Mouse (Mus musculus) C2C12 (cell line): Measurements from ENCODE around the gene Fam207a. TPM values are rescaled to one million over a fixed set of nuclear protein-coding genes. Genes with fewer than 3 reads are reported as not detected.

Experiments used
- H3K27me3 ChIP-seq: one replicate; pipeline ENCODE4 v1.6.1; 2011; ENCODE audit not compliant: control insufficient read depth, insufficient read depth, insufficient read length
- H3K36me3 ChIP-seq: one replicate; pipeline ENCODE4 v1.6.1; 2011; ENCODE audit not compliant: control insufficient read depth, insufficient read depth
- H3K4me3 ChIP-seq: one replicate; pipeline ENCODE4 v1.5.1; 2011; ENCODE audit warnings: mild to moderate bottlenecking, control low read depth; ENCODE audit not compliant: poor library complexity, insufficient read depth, severe bottlenecking
- H3K79me2 ChIP-seq: one replicate; pipeline ENCODE4 v1.6.1; 2011; ENCODE audit not compliant: control insufficient read depth, insufficient read depth
- H3K79me3 ChIP-seq: one replicate; pipeline ENCODE4 v1.6.1; 2011; ENCODE audit warnings: low read depth, control low read depth
- H3ac ChIP-seq: one replicate; pipeline ENCODE3; 2011; ENCODE audit warnings: low read depth; ENCODE audit not compliant: control insufficient read depth, insufficient read length
- CEBPB ChIP-seq: IDR thresholded peaks from one replicate; pipeline ENCODE4 v1.6.1; 2011; ENCODE audit warnings: low read depth, mild to moderate bottlenecking, control low read depth, moderate library complexity
- CTCF ChIP-seq: IDR thresholded peaks from one replicate; pipeline ENCODE4 v1.5.1; 2011; ENCODE audit not compliant: control insufficient read depth, insufficient read depth, insufficient read length
- FOSL1 ChIP-seq: IDR thresholded peaks from one replicate; pipeline ENCODE4 v1.8.0; 2011; ENCODE audit warnings: mild to moderate bottlenecking, low read length; ENCODE audit not compliant: poor library complexity, insufficient read depth, severe bottlenecking
- MAX ChIP-seq: IDR thresholded peaks from one replicate; pipeline ENCODE4 v1.6.1; 2011; ENCODE audit warnings: mild to moderate bottlenecking, control low read depth
- MYOD1 ChIP-seq: IDR thresholded peaks from one replicate; pipeline ENCODE4 v1.6.1; 2011; ENCODE audit warnings: low read depth; ENCODE audit not compliant: control insufficient read depth, insufficient read length
- MYOG ChIP-seq: IDR thresholded peaks from one replicate; pipeline ENCODE4 v1.6.1; 2011; ENCODE audit not compliant: control insufficient read depth, insufficient read length; ENCODE audit errors: extremely low read depth
- USF1 ChIP-seq: IDR thresholded peaks from one replicate; pipeline ENCODE4 v1.6.1; 2011; ENCODE audit warnings: low read depth, mild to moderate bottlenecking, control low read depth, moderate library complexity
- polyA plus RNA-seq: library from polyadenylated mRNA; unstranded; fragments of >200 nt; fragmentation: generic; extraction: Trizol; gene quantifications from one replicate; pipeline ENCODE4 v1.2.1, GENCODE M21; 2012; ENCODE audit warnings: missing spikeins

Fam207a gene
- polyA plus RNA-seq, 1 experiment, result 45.2 TPM

DNA sequence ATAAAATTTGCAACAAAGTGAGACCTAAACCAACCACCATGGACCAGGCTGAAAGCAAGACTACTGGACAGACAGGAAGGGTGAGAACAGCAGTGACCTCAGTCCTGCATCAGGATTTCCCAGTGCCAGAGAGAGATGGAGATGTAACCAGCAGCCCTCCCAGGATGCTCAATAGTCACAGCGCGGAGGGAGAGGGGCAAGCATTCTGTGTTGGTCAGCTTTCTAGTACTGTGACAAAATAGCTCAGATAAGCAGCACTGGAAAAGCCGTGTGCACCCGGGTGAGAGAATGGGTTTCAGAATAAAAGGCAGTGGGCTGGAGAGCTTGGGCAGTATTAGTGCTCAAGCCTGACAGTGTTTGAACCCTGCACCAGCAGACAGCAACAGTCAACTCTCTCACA, 7.8 kb downstream of the Fam207a start:
- H3K79me2 ChIP-seq, result peaks cover 38% of the 10 kb centered on the region
- H3ac ChIP-seq, result no peak overlapping the region
- H3K27me3 ChIP-seq, result no peaks in the 10 kb centered on the region
- no peak for TF ChIP-seq USF1
- no peak for TF ChIP-seq CTCF
- H3K36me3 ChIP-seq, result peaks cover 85% of the 10 kb centered on the region
- H3K4me3 ChIP-seq, result no peak overlapping the region
- H3K79me3 ChIP-seq, result peaks cover 26% of the 10 kb centered on the region

DNA sequence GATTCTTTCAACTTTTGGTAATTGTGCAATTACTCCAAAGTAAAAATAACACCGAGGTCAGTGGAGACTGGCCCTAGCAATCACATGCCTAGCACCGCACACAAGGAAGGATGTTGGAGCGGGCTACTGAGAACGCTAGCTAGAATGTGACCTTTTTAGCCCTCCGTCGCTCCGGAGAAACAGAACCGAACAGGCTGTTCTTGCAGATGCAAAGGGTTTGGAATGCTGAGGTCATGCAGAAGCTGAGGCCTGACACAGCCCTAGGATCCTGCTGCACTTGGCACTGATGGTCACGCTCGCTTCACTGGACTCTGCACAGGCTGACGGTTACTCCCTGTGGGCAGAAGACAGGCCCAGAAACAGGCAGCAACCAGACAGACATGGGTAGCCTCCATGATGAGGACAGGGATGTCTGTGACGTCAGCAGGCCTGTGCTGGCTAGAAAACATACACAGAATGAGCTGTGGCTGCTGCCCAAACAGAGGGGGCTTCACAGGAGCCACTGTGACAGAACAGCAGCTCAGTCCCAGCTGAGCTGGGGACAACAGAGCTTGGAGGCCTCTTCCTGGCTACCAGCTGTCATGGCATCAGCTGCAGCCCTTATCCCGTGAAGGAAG, 8.5 kb downstream of the Fam207a start:
- Histone ChIP-seq H3K79me2 (peaks cover 43% of the 10 kb centered on the region), H3K4me3 (no peak overlapping the region), H3K79me3 (peaks cover 30% of the 10 kb centered on the region), H3K36me3 (peaks cover 84% of the 10 kb centered on the region), H3ac (no peak overlapping the region), H3K27me3 (no peaks in the 10 kb centered on the region)
- TF ChIP-seq MYOG (no peak), USF1 (no peak), MYOD1 (no peak), FOSL1 (no peak), MAX (no peak), CEBPB (no peak), CTCF (no peak)

DNA sequence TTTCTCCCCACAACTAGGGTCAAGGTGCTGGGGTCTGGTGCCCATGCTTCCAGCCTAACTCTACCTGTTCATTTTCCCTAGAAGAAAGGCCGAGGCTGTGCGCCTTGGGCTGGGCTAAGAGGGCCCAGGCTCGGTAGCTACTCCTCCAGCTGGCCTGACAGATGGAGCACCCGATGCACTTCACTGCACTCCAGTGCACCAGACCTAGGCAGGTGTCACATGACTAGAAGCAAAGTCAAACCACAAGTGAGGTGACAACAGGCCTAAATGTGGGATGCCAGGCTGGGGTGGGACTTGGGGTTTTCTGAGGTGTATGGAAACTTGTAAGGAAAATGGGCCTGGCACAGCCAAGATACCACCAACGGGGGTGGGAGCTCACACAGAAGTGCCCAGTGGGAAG, 9.1 kb downstream of the Fam207a start:
- Histone ChIP-seq H3K27me3 (no peaks in the 10 kb centered on the region), H3K79me2 (peaks cover 49% of the 10 kb centered on the region), H3K79me3 (peaks cover 34% of the 10 kb centered on the region), H3K4me3 (no peak overlapping the region), H3K36me3 (peaks cover 84% of the 10 kb centered on the region), H3ac (no peak overlapping the region)
- no peak for TF ChIP-seq MAX
- TF ChIP-seq MYOD1, result no peak
- TF ChIP-seq FOSL1, result no peak
- TF ChIP-seq CEBPB, result no peak
- no peak for TF ChIP-seq USF1
- TF ChIP-seq MYOG, result no peak
- TF ChIP-seq CTCF, result no peak

DNA sequence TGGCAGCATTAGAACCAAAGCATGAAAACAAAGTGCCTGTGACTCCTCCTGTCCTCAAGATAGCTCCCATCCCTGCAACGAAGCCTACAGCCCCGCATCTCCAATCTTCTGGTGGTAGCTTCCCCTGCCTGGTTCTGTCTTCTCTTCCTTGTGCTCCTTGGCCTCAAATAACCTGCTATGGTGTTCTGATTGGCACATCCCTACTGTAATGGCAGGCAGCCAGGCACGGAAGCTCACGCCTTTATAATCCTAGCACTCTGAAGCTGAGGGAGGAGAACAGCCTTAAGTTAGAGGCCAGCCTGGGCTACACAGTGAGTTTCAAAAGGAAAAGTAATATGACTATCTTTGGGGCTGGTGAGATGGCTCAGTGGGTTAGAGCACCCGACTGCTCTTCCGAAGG, 11.4 kb downstream of the Fam207a start:
- Histone ChIP-seq H3ac (no peak overlapping the region), H3K79me2 (peaks cover 64% of the 10 kb centered on the region), H3K4me3 (no peak overlapping the region), H3K36me3 (peaks cover 84% of the 10 kb centered on the region), H3K27me3 (no peaks in the 10 kb centered on the region), H3K79me3 (peaks cover 41% of the 10 kb centered on the region)
- TF ChIP-seq MAX (no peak), CTCF (no peak), FOSL1 (no peak), MYOG (no peak), MYOD1 (no peak), USF1 (no peak), CEBPB (no peak)

DNA sequence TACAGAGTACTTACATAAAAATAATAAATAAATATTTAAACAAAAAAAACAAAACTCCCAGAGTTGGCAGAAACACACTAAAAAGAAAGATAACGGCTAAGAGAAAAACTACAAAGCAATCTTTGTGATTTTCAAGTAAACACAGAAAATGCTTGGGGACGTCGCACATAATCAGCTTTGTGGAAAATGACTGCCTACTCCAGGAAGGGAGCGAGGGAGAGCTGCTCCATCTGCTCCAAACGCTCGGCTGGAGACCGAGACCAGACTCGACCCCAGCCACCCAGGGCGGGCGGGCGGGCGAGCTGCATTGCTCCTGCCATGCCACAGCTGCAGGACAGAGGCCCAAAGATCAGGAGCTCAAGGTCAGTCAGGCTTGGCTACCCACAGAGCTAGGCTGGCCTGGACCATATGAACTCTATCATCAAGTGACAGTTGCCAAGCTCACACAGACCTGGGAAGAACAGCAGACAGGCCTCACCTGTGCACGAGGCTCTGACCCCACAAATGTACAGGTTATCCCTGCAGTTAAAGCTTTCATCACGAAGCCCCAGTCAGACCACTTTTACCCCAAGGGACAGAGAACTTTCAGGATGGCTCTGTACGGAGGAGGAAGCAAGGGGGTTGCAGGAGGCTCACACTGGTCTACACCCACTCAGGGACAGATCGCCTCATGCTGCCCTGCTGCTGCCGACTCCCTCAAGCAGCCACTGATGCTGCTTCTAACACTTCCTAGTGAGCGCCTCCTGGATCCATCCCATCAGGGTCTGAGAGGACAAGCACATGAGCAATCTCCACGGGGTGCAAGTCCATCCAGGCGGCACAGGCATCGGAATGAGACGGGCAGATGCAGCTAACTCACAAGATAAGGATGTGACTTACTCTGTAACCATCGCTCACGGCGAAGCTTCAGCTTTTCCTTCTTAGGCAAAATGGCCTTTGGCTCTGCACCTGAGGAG, 12.3 kb downstream of the Fam207a start:
- H3K27me3 ChIP-seq, result no peaks in the 10 kb centered on the region
- TF ChIP-seq FOSL1 (no peak), CEBPB (no peak), MYOD1 (no peak), CTCF (no peak), MYOG (no peak), USF1 (no peak), MAX (no peak)
- peaks cover 84% of the 10 kb centered on the region for H3K36me3 ChIP-seq
- no peak overlapping the region for H3ac ChIP-seq
- H3K4me3 ChIP-seq, result no peak overlapping the region
- peaks cover 64% of the 10 kb centered on the region for H3K79me2 ChIP-seq
- H3K79me3 ChIP-seq, result peaks cover 37% of the 10 kb centered on the region
